Mouse (Mus musculus) gastrocnemius, postnatal 14 days (tissue): ENCODE results near the gene Cd248. TPM values are rescaled to one million over a fixed set of nuclear protein-coding genes. Genes with fewer than 3 reads are reported as not detected.
A peak's percentile ranks its signal among the peaks of the same experiment; 100 is the strongest.

ENCODE experiments used
- DNase-seq: peaks from one replicate; pipeline ENCODE4 v3.0.0; 2021; ENCODE audit warnings: mixed read lengths
- intact Hi-C: fragments of 180-260 bp; cut with DNase I; formaldehyde crosslinking; loops from one replicate; pipeline ENCODE4 v1.15.1; 2025; ENCODE audit warnings: low total_unique reads
- long read RNA-seq, 2 experiments: library from polyadenylated mRNA; stranded (forward); transcript quantifications; one replicate each; pipeline ENCODE4 v2.0.0; 2021
- total RNA-seq, 2 experiments: library from RNA; stranded (reverse); gene quantifications; 2 replicates each; pipeline ENCODE4 v1.2.3; 2021

The Cd248 gene
- 10 to 100 TPM; 23.8 to 43.2 TPM for total RNA-seq
- long read RNA-seq, experiment 1, transcript Cd248-201 (1 exons, 2,605 nt), result major isoform, 37 of 37 reads
- long read RNA-seq, experiment 1, partial matches to known transcripts, result 0 of 37 reads
- long read RNA-seq, experiment 1, other reads (novel, unspliced or antisense), result 0 of 37 reads
- long read RNA-seq, experiment 2, transcript Cd248-201 (1 exons, 2,605 nt), result major isoform, 32 of 32 reads
- long read RNA-seq, experiment 2, partial matches to known transcripts, result 0 of 32 reads
- long read RNA-seq, experiment 2, other reads (novel, unspliced or antisense), result 0 of 32 reads

DNA sequence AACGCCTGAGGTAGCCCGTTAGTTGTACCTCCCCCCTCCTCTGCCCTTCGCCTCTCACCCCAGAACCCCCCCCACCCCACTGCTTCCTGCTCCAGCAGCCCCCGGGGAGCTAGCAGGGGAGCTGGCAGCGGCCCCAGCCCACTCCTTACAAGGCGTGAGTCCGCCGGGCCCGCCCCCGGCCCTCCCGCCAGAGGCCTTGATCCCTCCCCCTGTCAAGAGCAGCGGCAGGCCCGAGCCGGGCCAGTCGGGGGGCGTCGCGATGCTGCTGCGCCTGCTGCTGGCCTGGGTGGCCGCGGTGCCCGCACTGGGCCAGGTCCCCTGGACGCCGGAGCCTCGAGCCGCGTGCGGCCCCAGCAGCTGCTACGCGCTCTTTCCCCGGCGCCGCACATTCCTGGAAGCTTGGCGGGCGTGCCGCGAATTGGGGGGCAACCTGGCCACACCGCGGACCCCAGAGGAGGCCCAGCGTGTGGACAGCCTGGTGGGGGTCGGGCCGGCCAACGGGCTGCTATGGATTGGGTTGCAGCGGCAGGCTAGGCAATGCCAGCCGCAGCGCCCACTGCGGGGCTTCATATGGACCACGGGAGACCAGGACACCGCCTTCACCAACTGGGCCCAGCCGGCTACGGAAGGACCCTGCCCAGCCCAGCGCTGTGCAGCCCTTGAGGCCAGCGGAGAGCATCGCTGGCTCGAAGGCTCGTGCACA is at the start of gene Cd248:
TSS of gene Cd248 (plus strand) at position 212 of the 703 bp plus-strand sequence.
- DNase-seq, result peak; percentile 90
- intact Hi-C loops, result no loop called here

DNA sequence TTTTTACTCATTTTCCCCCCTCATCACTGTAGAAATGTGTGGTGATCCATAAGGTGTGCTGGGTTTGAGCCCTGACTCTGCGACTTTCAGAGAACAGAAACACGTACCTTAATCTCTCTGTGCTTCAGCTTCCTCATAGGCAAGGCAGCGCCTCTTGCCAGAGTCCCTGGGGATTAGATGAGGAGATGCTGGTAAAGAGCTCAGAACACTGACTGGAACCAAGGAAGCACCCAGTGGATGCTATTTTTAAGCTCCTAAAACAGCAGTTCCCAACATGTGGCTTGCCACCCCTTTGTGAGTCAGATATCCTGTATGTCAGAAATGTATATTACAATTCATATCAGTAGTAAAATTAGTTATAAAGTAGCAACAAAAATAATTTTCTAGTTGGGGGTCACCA is 49.7 kb upstream of the Cd248 start:
- intact Hi-C loops, result no loop called here

DNA sequence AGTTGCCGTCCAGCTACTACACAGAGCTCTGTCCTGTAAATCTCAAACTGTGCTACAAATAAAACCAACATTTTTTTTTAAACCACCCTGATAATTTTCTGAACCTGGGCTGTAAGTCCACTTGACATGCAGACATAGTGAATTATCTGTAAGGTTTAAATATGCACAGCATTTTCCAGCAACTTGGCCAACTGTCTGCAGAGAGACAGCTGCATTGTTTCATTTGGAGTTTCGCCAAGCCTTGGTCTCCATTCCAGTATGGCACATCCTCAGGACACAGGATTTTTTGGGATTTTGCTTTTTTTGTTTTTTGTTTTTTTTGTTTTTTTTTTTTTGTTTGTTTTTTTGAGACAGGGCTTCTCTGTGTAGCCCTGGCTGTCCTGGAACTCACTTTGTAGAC is 46.5 kb upstream of the Cd248 start:
- intact Hi-C loops, result no loop called here
- DNase-seq, result no peak

More for the DNA sequence above, 49.7 kb upstream of the Cd248 start:
- DNase-seq, result no peak

DNA sequence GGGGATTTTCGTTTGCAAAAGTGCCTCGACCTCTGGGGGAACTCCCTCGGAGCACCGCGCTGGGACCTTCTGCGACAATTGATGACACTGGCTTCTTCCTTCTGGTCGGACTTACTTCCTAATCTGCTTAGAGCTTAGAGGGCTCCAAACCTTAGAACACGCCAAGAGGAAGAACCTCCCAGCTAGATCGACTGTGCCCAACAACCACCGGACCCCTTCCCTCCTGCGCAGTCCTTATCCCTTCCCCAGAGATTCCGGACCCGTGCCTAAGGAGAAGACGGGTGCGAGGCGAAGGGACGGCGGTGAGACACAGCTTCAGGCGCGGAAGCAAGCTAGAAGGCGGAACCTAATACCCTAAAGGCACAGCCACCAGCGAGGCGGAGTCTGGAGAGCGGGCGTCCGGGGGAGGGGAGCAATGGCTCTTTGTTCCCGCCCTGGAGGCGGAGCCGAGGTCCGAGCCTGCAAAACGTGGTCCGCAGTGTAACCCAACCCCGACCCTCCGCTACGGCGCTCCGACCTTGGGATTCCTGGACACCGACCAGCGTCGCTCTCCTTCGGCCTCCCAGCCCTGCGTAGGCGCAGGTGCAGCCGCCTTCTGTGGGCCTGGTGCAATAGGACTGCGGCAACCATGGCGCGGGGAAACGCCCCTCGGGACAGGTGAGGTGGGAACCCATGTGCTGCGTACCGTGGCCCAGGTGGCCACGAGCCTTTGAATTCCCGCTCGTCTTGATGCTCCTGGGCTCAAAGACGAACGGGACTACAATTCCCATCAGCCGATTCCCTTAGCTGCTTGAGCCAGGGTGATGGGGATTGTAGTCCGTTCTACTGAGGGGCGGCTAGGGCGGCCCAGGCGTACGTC is 44.0 kb upstream of the Cd248 start, which contains the start of gene Slc29a2:
TSS of gene Slc29a2 (plus strand) at position 240 of the 859 bp plus-strand sequence.
- DNase-seq, result peak; percentile 93
- intact Hi-C loops, result no loop called here

DNA sequence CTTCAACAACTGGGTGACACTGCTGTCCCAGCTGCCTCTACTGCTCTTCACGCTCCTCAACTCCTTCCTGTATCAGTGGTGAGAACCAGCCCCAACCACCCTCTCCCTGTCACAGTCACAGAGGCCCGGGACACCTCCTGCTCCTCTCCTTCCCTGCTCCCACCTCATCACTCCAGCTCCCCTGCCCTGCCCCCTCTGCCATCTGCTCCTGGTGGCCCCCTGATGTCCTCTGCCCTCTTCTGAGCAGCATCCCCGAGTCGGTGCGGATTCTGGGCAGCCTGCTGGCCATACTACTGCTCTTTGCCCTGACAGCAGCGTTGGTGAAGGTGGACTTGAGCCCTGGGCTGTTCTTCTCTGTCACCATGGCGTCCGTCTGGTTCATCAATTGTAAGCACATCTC is 41.8 kb upstream of the Cd248 start:
- no peak for DNase-seq
- intact Hi-C loops, result no loop called here

DNA sequence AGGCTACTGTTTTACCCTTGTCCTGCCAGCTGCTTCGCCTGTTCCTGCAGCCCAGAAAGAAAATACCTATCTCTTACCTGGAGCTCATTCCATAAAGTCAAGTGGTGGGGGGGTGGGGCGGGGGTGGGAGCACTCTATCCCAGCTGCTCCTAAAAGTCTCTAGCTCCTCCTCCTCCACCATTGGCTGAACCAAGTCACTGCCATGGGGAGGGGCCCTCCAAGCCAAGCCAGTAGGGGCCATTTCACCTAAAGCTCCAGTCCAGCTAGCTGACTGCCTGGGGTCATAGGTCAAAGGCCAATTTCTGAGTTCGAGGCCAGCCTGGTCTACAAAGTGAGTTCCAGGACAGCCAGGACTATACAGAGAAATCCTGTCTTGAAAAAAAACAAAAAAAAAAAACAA is 35.2 kb upstream of the Cd248 start:
- intact Hi-C loops, result no loop called here
- no peak for DNase-seq

DNA sequence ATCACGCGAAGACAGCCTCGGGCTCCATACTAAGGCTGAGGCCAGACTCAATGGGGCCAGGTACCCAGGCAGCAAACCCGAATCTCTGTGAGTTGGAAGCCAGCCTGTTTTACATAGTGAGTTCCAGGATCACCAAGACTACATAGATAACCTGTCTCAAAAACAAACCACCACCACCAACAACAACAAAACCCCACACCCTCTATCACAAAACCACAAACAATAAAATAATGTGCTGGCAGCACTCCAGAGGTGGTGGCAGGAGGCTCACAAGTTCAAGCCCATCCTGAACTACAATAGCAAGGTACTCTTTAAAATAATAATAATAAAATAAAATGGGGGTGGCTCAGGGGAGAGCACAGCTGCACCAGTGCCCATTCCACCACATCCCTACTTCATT is 31.3 kb upstream of the Cd248 start:
- intact Hi-C loops, result no loop called here
- no peak for DNase-seq

DNA sequence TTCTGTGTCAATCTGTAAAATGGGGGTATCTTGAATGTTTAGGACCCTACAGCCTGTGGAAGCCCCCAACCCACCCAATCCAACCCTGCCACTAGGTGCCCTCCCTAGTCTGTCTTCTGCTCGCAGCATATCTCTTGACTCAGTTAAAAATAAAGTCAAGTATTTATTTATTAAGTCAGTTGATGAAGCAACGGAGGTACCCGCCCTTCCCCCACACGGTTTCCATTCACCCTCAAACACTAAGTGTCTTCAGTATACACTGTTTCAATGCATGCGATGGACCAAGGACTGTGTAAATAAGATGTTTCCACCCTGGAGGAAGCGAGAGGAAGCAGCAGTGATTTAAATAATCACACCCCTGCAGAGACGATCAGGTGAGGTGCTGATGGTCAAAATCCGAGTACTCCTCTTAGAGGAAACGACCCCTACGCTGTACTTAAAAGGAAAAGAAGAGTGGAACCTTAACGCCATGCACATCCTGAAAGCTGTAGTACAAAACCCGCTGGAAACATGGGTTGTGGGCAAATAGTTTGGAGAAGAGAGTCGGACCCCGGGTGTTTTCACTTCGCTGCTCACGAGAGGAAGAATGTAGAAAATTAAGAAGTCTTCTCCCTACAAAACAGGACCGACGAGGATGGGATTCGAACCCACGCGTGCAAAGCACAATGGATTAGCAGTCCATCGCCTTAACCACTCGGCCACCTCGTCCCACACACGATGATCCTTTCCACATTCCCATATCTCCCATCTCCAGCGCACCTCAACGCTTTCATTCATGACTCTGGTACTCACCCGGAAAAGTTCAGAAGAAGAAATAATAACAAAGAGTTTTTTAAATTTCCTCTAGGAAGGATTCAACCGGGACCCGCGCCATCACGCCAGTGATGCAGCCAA is 30.0 kb upstream of the Cd248 start:
- intact Hi-C loops, result no loop called here
- peak; percentile 68 for DNase-seq

DNA sequence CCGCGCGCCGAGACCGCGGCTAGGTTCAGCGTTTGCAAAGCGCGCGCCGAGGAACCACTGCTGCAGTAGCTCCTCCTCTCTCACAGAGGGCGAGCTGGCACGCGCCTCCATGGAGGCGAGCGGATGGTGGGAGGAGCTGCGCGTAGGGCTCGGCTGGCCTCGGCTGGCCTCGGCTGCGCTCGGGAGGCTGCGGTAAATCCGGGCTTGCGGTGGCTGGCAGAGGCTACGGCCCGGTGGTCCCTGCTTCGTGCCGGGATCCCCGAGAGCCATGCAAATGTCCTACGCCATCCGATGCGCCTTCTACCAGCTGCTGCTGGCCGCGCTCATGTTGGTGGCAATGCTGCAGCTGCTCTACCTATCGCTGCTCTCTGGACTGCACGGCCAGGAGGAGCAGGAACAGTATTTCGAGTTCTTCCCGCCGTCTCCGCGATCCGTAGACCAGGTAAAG is 29.1 kb upstream of the Cd248 start, which contains the start of the genes B4gat1 and AC124502.3:
TSS of gene B4gat1 (plus strand) at position 118 of the 448 bp plus-strand sequence.
TSS of gene AC124502.3 (plus strand) at position 183 of the 448 bp plus-strand sequence.
- intact Hi-C loops, result no loop called here
- DNase-seq, result peak; percentile 91

DNA sequence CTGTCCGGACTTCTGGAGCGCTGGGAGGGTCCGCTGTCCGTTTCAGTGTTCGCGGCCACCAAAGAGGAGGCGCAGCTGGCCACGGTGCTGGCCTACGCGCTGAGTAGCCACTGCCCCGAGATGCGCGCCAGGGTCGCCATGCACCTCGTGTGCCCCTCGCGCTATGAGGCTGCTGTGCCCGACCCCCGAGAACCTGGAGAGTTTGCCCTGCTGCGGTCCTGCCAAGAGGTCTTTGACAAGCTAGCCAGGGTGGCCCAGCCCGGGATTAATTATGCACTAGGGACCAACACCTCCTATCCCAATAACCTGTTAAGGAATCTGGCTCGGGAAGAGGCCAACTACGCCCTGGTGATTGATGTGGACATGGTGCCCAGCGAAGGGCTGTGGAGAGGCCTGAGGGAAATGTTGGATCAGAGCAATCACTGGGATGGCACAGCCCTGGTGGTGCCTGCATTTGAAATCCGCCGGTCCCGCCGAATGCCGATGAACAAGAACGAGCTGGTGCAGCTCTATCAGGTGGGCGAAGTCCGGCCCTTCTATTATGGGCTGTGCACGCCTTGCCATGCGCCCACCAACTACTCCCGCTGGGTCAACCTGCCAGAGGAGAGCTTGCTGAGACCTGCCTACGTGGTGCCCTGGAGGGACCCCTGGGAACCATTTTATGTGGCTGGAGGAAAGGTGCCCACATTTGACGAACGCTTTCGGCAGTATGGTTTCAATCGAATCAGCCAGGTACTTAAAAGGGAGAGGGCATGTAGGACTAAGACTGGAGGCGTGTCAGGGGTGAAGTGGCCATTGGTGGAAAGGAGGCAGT is 28.4 kb upstream of the Cd248 start:
- DNase-seq, result no peak
- intact Hi-C loops, result no loop called here

DNA sequence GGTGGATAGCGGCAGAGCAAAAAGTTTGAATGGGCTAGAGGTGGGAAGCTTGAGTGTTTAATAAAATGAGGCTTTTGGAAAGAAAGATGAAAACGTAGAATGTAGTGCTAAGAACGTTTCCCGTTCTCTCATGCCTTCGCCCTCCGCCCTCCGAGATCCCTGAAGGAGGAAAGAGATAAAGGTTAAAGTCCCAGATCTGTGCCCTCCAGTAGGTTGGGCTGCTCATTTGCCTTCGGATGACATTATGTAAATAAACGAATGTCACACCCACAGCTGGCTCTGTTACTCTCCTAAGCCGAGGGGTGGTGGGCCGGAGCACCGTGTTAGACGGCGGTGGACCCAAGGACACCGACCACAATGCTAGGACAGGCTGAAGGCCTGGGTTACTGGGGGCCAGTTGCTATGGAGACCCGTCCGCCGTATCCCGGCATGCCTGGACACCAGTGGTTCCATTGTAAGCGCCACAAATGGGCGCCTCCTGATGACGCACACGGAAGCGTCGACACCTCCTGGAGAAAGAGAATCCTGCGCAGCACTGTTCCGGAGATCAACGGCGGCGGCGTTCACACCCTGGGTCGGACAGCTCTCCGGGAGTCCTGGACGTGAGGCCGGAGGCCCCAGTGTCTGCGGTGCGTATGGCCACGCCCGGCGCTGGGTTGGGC is 26.9 kb upstream of the Cd248 start, which contains the start of gene Brms1:
TSS of gene Brms1 (plus strand) at position 493 of the 662 bp plus-strand sequence.
- DNase-seq, result peak; percentile 91
- intact Hi-C loops, result no loop called here

DNA sequence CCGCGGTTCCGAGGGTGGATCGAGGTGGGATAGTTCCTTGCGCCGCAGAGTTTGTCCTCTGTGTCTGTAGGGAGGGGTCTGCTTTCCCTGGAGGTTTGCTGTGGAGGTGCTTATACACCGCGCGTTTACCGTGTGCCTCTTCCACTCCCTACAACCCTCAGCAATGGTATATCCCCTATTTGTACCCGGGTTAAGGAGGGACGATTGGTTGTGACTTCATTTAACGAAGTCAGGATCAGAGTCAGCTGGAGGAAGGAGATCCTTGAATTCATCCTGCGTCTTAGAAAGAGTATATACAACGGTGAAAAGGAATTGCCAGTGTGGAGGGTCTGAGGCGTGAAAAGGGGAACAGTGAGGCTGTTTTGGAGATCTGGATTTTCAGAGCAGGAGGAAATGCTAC is 26.3 kb upstream of the Cd248 start:
- intact Hi-C loops, result no loop called here

DNA sequence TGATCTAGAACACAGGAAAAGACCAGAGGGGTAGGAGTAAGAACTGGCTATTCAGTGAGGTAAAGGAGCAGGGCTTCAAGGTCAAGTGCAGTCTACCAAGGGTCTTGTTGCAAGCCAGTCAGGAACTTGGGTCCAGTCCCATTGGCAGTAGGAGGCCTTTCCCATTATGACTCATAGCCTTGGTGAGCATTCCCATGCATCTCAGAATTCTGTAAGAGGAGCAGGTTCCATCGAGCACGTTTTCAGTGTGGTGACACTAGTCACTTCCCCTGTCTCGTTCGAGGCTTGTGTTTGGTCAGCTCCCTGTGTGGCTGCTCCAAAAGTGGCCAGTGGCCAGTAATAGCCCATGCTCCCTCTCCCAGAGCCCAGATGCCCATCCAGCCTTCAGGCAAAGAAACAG is 22.3 kb upstream of the Cd248 start:
- DNase-seq, result no peak
- intact Hi-C loops, result no loop called here

More for the DNA sequence above, 26.3 kb upstream of the Cd248 start:
- no peak for DNase-seq

DNA sequence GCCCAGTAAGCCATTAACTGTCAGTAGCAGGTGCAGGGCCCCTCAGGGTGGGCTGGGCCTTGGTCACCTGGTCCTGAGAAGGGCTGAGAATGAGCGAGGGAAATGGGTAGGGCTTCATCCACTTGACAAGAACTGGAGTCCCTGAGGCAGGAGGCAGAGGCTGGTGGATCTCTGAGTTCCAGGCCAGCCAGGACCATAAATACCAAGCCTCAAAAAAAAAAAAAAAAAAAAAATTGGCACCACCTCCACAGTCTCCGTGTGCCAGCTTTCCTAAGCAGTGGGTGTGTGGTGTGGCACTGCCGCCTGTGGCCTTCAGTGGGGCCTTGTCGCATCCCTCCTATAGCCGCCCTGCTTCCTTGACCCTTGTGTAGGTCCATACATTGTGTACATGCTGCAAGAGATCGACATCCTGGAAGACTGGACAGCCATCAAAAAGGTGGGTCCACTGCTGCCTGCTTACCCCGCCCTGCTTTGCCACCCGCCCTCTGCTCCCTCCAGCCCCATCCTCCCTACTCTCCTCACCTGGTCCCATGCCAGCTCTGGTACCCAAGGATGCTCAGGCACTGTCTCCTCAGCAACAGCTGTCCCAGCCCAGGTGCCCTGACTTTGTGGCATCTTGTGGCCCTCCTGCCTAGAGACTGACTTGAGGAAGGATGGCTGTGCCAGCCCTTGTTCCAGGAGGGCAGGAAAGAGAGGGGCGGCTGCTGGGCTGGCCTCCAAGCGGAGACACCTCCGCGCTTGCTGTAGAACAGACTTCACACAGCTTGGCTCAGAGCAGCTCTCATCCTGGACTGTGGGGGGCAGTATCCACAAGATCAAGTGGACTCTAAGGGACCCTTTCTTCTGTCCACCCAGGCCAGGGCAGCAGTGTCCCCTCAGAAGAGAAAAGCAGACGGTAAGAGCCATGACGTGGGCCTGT is 19.5 kb upstream of the Cd248 start:
- intact Hi-C loops, result no loop called here
- no peak for DNase-seq

DNA sequence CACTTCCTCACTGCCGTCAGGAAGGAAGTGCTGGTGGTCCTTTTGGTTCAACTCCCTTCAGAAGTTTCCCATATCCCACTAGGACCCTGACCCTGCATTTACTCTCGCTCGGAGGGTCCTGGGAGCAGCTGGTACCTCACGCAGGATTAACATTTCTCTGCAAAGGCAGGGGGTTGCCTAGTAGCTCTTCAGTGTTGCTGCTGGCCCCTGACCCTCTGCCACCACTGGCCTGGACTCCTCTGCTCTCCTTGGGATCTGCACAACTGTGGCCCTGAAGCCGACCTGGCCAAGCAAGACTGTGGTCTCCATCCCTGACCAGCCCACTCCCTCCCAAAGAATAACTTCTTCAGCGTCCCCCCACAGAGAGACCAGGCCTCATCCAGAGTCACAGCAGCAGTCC is 18.6 kb upstream of the Cd248 start:
- DNase-seq, result no peak
- intact Hi-C loops, result no loop called here

DNA sequence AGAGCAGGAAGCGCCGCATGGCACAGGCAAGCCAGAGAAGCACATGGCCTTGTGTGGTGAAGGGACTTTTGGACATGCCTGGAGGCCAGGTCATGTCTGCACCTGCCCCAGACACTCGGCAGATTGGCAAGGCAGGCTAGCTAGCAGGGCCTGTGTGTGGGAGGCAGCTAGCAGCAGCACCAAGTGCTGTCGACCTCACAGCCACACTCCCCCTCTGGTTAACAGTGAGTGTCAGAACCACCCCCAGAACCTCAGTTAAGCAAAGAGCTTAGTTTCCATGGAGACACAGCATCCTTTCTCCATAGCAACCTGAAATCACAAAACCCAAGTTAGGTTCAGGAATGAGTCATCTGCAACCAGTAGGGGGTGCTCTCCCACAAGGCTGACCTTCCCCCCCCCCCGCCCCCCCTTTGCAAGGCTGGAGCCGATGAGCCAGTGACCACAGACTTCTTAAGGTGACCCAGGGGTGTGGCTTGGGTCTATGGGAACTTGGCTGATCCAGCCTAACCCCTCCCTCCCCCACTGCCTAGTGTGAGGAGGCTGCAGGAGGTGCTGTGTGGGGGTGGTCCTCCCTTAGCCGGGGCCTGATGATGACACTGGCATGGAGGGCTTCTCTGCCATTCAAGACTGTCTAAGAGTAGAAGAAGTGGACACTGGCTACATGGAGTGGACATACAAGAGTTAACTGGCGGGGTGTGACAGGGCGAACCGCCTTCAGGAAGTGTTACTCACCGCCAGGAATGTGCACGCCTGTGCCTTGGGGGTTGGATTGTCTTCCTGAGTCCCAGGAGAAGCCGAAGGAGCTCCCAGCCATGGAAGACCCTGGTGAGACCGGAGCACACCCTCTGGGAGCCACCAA is 17.6 kb upstream of the Cd248 start, which contains the start of gene Rin1:
TSS of gene Rin1 (plus strand) at position 435 of the 859 bp plus-strand sequence.
- DNase-seq, result no peak
- intact Hi-C loops, result no loop called here
